Mouse (Mus musculus) splenic B cell, adult 2 months (primary cell): ENCODE measurements around the gene Adamtsl2.

Experiments used
- DNase-seq: peaks from one replicate; pipeline ENCODE4 v3.0.0-alpha.2; 2011; ENCODE audit warnings: low read depth, low spot score
- H3K27me3 ChIP-seq: 2 replicates; pipeline ENCODE4 v1.6.1; 2012; ENCODE audit warnings: mild to moderate bottlenecking, low read length, moderate library complexity, mixed read lengths; ENCODE audit not compliant: control insufficient read depth, poor library complexity, insufficient read depth, severe bottlenecking
- H3K36me3 ChIP-seq: 2 replicates; pipeline ENCODE4 v1.6.1; 2012; ENCODE audit warnings: mild to moderate bottlenecking, low read length, moderate library complexity, mixed read lengths; ENCODE audit not compliant: control insufficient read depth, poor library complexity, insufficient read depth, severe bottlenecking

Adamtsl2 gene

GRCm38 (mm10) chr2:27079152-27079584, at the start of gene Adamtsl2:
Gene Adamtsl2 (plus strand): TSS chr2:27079379.
- Histone ChIP-seq H3K36me3 (no peaks in the 10 kb centered on the region), H3K27me3 (no peaks in the 10 kb centered on the region)
- no peak for DNase-seq

- no peak for DNase-seq
- Histone ChIP-seq H3K36me3 (no peaks in the 10 kb centered on the region), H3K27me3 (no peaks in the 10 kb centered on the region)
Observed at GRCm38 (mm10) chr2:27032361-27032760, 46.8 kb upstream of the Adamtsl2 start.

GRCm38 (mm10) chr2:27036003-27036402, 43.2 kb upstream of the Adamtsl2 start:
- no peaks in the 10 kb centered on the region for H3K36me3 ChIP-seq
- no peaks in the 10 kb centered on the region for H3K27me3 ChIP-seq
- no peak for DNase-seq

DNA sequence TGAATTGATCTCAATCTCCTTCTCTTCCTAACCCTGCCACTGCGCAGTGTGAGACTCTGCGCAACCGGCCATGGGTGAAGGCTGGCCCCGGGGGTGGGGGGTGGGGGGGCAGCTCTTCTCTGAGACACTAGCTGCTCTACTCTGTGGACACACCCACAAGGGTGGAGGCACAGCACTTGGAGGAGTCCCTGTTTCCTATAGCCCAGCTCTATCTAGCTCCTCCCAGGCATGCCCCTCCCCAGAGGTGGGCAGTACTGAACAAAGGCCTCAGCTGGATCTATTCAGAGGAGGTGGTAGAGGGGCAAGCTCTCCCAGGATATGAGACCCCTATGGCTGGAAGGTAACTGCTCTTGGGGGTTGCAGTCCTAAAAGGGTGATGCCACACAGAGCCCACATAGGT, 42.2 kb upstream of the Adamtsl2 start:
- no peaks in the 10 kb centered on the region for H3K36me3 ChIP-seq
- H3K27me3 ChIP-seq = no peaks in the 10 kb centered on the region
- no peak for DNase-seq

DNA sequence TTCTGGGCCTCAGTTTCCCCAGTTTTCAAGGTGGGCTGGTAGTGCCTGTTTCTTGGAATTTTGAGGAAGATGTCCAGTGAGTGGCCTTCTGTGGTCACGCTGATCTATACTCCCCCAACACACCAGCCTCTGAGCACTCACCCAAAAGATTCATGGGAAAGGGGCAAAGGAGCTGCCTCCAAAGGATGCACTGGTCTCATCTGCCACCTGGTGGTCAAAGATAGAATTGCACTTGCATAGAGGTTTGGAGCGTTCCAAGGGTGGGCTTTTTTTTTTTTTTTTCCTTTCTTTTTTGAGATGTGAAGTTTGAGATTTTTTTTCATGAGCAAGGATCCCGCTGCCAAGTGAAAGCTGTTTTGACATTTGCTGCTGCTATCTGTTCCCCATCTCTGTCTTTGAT, 40.6 kb upstream of the Adamtsl2 start:
- peak; percentile 82 for DNase-seq
- no peaks in the 10 kb centered on the region for H3K36me3 ChIP-seq
- no peaks in the 10 kb centered on the region for H3K27me3 ChIP-seq

DNA sequence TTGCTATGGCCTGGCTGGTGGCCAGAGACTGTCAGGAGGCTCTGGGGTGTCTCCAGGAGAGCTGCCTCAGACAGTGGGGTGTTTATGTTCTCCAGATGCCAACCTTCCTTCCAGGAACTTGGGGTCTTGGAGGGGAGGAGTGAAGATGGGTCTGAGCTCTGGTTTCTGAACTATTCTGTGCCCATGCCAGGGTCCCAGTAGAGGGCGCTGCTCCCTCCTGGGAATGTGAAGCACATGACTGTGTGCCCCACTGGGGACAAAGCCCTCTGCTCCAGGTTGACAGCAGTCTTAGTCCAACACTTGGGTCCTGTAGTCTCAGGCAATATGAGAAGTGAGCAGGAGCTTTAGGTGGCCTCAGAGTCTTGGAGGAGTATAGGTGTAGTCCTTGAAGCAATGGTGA, 39.9 kb upstream of the Adamtsl2 start:
- no peaks in the 10 kb centered on the region for H3K36me3 ChIP-seq
- no peaks in the 10 kb centered on the region for H3K27me3 ChIP-seq
- no peak for DNase-seq

GRCm38 (mm10) chr2:27042131-27042844, 36.9 kb upstream of the Adamtsl2 start:
- H3K36me3 ChIP-seq = no peaks in the 10 kb centered on the region
- no peak for DNase-seq
- no peaks in the 10 kb centered on the region for H3K27me3 ChIP-seq

GRCm38 (mm10) chr2:27043461-27043860, 35.7 kb upstream of the Adamtsl2 start:
- DNase-seq = peak; percentile 81
- H3K36me3 ChIP-seq = no peaks in the 10 kb centered on the region
- H3K27me3 ChIP-seq = no peaks in the 10 kb centered on the region

- Histone ChIP-seq H3K27me3 (no peaks in the 10 kb centered on the region), H3K36me3 (no peaks in the 10 kb centered on the region)
- no peak for DNase-seq
Observed at GRCm38 (mm10) chr2:27044166-27044565, 35.0 kb upstream of the Adamtsl2 start.

DNA sequence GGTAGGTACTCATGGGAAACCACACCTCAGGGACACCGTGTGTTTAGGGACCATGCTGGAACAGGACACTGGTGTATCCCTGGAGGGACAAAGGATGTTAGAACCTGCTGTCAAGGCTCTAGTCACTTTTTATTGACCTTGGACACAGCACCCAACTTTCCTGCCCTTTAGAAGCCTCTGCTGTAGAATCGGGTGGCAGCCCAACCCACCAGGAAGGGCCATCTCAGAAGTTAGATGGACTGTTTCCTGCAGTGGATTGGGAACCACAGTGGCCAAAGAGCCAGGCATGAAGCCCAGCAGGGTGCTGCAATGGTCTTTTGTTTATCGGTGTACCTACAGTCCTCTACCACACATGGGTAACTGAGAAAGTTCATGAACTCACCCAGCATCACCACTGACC, 34.5 kb upstream of the Adamtsl2 start:
- DNase-seq = no peak
- no peaks in the 10 kb centered on the region for H3K27me3 ChIP-seq
- no peaks in the 10 kb centered on the region for H3K36me3 ChIP-seq

DNA sequence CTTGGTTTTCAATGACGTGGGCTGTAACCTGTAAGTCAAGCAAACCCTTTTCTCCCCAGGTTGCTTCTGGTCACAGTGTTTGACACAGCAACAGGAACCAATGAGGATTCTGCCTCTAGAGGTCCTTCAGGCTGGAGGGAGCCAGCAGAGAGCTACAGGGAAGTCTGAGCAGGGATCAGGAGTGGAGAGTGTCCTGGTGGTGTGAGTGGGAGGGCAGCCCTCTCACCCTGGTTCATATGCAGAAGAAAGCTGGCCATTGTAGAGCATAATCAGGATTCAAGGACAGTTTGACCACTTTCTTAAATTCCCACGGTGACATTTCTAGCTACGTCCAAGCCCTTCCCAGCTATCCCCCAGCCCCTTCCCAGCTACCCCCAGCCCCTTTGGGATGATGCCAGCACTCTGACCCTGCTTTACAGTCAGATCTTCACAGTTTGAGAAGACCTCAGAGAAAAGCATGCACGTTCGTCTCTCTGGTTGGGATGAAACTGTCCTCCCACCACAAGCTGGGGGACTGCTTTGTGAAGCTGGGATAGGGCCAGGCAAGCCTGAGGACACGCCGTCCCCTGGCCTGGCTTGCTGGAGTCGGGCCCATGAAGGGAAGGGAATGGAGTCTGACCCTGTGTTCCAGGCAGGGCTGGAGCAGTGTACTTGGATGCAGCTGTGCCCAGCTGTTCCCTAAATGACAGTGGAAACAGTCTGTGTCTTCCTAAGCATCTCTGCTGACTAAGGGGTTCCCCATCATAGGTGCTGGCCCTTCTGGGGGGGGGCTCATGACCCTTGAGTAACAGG, 33.0 kb upstream of the Adamtsl2 start:
- no peak for DNase-seq
- Histone ChIP-seq H3K27me3 (no peaks in the 10 kb centered on the region), H3K36me3 (no peaks in the 10 kb centered on the region)

- Histone ChIP-seq H3K27me3 (no peaks in the 10 kb centered on the region), H3K36me3 (no peaks in the 10 kb centered on the region)
- DNase-seq = no peak
Observed at GRCm38 (mm10) chr2:27049408-27049807, 29.8 kb upstream of the Adamtsl2 start.

GRCm38 (mm10) chr2:27058251-27058650, 20.9 kb upstream of the Adamtsl2 start:
- H3K36me3 ChIP-seq = no peaks in the 10 kb centered on the region
- DNase-seq = no peak

DNA sequence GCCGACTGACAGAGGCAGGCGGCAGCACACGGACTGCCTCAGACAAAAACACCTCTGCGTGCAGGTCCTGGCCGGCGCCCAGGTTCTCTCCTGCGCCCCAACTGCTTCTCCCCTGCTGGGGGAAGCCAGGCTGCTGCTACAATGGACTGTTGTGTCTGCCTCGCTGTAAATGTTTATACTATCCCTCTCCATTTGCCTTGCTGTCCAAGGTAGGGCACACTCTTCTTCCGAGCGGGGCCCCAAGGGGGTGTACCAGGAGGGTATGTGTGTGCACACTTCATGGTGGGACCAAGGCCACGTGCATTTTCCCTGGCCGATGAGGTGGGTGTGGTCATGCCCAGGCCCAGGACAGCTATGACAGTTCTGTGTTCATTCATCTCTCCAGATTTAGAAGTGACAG, 20.4 kb upstream of the Adamtsl2 start:
- DNase-seq = no peak
- Histone ChIP-seq H3K36me3 (no peaks in the 10 kb centered on the region), H3K27me3 (no peaks in the 10 kb centered on the region)

More at GRCm38 (mm10) chr2:27058251-27058650, 20.9 kb upstream of the Adamtsl2 start:
- no peaks in the 10 kb centered on the region for H3K27me3 ChIP-seq

DNA sequence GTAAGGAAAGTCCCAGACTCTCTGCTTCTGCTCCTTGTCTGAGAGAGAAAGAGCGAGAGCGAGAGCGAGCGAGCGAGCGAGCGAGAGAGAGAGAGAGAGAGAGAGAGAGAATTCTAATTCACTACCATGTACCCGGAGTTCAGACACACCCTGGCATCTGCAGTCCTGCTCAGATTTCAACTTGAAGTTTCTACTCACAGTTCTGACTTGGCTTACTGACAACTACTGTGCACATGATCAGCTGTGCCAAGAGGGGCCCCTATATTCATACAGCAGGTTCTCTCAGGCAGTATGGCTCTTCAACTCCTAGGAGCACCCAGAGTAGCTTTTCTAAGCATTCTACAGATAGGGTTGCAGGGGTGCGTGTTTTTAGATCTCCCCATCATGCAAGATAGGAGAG, 20.0 kb upstream of the Adamtsl2 start:
- no peaks in the 10 kb centered on the region for H3K36me3 ChIP-seq
- no peak for DNase-seq
- no peaks in the 10 kb centered on the region for H3K27me3 ChIP-seq
